Mouse (Mus musculus) frontal cortex, adult (tissue): ENCODE data around the gene Fam124a.
"Not testable (repeated sequence)": the region's sequence is repeated elsewhere in the genome, so short reads cannot be mapped to it uniquely, and the experiment has no call there.

Experiments
- ATAC-seq: cut with Nextera tagmentation; 2 replicates; pipeline ENCODE4 v1.9.2; 2017; ENCODE audit warnings: mild to moderate bottlenecking, moderate library complexity, mixed read lengths; ENCODE audit not compliant: low TSS enrichment

Gene Fam124a

DNA sequence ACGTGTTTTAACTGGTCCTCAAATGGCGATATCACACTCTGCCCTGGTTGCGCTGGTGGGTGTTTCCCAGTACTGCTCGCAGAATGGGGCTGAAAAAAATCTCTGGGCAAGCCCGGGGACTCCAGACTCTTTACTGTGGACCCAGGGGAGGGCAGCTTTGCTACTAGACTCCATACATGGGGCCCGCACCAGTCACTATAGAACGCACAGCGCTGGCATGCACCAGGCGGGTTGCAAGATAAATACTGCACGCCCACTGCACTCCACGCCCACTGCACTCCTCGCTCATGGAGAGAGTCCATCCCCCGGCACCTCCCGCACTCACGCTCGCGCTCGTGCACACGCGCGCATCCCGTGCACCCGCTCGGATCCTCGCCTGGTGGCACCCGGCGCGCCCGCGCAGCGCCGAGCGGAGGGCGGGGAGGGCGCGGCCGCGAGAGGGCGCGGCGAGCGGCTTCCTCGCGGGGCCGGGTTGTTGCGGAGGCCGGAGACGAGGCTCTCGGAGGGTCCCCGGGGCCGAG is at the start of gene Fam124a:
Gene Fam124a, plus strand, starts transcription at position 429 of the 521 bp plus-strand sequence.
- peak; percentile 91 for ATAC-seq

DNA sequence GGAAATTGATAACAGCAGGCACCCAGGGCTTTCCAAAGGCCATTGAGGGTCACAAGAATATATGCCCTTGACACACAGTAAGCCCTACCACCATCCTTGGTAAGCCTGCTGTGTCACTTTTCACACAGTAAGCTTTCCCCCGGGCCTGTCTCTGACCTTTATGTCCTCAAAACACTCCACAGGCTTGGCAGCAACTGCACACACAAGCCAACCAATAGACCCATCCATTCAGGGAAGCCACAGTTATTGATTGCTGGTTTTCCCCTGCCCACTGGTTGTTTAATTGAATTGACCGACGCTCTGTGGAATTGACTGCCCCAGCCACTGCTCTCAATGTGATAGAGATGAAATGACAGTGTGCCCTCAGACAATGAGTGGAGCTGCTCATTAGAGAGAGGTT is 49.3 kb upstream of the Fam124a start:
- ATAC-seq, result no peak

DNA sequence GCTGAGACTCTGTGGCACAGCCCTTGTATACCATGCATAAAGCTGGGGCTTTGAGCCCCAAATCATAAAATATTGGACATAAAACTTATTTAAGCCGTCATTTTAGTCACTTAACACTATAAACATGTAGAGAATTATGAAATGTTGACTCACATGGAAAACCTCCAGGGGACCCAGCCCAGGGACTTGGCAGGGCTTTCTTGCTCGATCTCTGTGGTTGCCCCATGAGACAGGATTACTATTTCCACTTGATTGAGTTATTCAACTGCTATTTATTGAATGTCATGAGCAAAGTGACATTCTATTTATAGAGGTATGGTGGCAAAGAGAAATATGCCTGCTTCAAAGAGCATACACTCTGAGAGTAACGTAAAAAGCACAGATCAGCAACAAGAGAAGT is 46.2 kb upstream of the Fam124a start:
- ATAC-seq, result no peak

DNA sequence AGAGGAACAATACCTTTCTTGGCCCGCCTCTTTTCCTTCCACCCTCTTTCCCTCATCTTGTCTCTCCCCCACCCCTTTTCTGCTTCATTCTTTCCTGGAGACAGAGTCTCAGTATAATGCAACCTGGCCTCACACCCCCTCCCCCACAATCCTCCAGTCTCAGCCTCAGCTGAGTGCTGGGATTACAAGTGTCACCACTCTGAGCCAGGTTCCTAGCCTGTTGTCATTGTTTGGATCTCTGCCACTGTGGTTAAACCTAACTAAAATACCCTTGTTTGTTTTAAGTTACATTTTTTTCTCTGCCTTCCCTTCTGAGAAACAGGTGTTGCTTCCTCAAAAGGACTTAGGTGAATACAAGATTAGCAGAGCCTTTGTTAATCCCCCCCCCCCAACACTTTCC is 42.7 kb upstream of the Fam124a start:
- ATAC-seq, result no peak

DNA sequence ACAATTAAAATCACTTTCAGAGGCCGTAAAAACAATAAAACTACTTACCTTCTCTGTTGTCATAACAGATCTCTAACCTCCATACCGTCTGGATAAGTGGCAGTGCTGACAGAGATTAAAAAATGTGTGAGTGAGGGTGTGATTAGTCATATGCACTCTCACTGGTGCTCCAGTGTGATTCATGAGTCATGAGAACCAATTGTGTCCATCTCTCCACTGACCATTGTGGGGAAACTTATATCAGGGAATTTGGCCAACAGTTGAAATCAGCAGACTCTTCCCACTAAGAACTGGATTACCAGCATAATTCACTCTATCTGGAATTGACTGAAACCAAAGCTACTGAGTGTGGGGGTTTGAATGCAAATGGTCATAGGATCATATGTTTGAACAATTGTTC is 24.6 kb upstream of the Fam124a start:
- ATAC-seq, result no peak

DNA sequence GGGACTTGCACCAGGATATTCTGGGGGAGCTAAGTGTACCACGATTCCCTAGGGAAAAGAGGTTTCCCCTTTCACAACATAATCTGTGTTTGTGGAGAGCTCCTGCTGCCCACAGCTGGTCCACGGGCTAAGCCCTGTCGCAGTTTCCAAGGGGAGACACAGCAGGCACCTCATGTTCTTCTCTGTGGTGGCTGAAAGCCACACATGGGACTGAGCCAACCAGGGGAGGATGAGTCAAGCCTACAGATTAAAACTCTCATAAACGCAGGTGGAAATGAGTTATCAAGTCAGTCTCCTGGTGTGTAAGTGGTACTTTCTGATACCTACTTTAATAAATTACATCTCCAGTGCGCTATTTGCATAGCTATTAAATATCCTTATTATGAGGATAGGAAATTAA is 19.4 kb upstream of the Fam124a start:
- ATAC-seq, result no peak

DNA sequence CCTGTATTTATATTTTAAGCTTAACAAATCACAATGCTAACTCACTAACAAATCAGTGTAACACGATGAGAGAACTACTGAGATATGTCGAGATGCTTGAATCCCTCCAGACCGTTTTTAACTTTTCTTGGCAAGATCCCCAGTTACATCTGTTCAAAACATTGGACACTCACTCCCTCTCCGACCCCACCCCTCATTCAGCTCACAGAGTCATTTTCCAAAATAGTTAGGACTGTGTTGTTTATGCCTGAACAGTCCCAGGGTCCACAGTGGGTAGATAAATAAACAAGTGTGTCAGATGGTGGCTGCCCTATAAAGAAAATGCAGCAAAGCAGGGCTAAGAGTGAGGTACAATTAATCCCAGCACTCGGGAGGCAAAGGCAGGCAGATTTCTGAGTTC is 18.5 kb upstream of the Fam124a start:
- ATAC-seq, result no peak

DNA sequence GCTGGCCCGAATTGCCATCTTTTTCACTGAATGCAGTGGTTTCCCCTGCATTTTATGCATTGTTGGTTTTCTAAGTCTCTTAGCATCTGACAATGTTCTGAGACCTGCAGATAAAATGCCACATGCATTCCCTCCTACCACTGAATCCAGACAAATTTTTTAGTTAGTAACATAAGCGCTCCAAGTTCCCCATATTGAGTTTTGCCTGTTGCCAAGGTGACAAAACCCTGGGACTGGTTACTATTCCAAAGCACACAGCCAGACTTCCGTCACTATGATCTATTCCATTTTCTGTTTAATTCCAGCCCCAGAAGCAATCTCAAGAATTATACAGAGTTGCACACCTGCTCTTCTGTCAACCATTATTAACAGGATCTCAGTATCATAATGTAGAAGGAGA is 15.7 kb upstream of the Fam124a start:
- peak; percentile 69 for ATAC-seq

DNA sequence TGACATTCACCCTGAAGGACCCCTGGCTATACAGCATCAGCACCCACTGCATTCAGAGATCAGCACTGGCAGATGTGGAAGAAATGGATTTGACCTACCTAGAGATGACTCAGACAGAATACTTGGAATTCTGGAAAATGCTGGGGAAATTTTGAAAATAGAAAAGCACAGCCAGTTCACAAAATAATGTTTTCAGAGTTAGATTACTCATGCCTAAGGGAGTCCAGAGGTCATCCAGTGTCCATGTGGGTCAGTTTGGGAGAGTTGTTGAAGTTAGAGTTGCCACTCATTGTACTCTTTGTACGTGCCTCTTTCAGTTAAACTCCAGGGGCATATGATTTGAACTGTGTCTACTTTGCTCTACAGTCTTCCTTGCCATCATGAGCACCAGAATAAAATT is 13.8 kb upstream of the Fam124a start:
- ATAC-seq, result no peak

DNA sequence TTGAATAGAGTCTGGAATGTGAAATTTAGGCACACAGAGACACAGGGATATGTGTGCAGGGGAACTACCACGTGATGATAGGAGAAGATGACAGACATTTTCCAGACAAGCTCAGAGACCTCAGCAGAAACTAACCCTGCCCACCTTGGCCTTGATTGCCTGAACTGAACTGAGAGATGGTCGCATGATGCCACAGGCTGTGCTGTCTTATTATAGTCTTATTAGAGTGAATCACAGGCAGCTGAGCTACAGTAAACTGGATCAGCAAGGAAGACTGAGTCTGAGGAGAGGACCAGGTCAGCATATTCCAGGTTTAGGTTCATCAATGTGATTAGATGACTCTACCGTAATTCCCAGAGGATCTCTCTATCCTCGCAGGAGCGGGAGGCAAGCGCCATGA is 9.2 kb upstream of the Fam124a start:
- ATAC-seq, result no peak

DNA sequence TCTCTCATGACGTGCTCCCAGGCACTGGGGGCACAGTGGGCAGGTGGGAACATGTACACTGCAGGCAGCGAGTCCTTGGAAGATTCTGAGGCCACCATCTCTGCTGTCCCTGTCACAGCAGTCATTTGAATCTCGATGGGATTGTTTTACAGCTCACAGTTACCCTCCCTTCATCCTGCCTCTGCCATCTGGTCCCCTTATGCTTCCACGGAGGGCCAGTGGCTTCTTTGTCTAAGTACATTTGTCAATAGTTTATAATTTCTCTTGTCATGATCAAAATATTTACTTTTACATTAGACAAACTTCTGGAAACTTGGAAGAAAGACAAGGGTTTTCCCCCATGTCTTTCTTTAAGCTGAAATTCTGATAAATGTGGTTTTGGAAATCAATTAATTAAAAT is 8.8 kb upstream of the Fam124a start:
- ATAC-seq, result no peak

DNA sequence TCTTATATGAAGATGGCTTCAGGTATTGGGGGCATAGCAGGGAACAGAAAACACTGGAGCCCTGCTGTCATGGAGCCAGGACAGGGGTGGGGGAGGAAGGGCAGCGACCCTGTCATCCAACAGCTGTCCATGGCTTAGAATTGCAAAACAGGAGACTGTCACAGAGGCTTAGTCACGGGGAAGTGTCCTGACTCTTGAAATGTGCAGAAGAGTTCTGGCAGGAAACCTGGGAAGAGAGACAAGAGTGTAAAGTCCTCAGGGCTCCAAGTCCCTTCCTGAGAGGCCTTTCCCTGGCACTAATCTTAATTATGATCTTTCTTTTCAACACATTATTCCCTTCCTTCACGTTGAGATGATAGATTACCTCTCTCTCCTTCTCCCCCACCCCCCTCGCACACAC is 5.4 kb upstream of the Fam124a start:
- no peak for ATAC-seq

DNA sequence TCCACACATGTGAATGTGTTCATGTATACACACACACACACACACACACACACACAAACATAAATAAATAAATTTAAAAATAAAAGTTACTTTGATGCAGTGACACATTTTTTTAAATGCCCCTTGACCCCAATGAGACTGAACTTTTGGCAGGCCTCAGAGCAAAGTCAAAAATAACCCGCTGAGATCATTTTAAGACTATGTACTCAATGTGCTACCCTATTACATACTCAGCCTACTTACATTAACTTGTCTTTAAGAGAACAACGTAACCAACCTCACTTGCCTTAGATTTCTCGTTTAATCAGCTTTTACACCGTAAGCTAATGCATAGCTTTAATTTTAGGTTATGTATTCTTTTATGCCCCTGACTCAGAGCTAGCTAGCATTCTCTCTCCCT is 2.8 kb upstream of the Fam124a start:
- ATAC-seq, result no peak

DNA sequence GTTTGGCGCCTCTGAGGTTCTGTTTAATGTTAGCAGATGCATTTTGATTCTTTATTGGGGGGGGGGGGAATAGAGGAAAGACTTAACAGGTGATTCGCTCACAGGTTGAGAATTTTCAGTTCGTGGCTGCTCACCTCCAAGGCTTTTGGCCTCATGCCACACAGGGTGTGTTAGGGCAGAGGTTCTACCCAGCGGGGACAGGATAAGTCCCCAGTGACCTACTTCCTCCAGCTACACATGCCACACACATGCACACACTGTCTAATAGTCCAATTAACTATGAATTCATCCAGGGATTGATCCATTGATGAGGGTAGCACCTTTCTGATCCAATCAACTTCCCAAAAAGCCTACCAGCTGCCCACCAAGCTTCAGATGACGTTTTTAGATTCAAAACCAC is 1.8 kb upstream of the Fam124a start:
- no peak for ATAC-seq

DNA sequence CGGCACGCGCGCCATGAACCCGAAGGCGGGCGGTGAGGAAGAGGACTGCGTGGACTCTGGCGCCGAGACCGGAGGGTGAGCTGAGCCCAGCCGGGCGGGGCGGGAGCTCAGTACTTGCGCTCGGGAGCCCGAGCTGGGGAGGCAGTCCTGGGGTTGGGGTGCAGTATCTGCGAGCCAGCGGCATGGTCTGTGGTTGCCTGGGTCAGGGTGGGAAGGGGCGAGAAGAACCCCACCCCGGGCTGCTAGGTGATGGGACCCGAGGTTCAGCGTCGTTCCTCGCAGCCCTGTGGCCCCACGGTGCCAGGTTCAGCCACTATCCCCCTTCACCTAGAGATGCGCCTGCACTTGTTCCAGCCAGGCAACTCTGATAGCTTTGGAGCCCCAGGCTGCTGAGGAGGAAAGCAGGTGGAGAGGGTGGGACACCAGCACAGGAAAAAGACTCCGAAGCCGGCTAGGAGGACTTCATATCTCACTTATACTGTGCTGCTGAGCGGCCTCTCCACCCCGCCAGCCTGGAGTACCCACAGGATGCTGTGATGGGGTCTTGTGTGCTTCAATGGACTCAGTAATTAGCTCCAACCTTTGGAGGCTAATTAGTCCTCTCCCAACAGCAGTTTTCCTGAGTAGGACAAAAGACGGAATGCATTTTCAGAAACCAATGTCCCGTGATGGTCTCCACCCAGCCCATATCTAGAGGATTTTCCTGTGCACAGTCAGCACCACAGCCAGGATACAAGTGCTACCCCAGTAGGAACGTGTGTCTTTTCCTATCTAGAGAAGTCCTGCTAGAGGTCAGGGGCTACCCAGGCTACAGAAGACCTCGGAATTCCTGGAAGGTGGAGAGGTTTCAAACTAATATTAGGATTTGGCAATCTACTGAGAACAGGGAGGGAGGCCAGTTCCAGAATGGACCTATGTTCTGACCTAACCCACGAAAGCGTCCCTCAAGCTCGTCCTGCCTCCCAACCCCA is 588 bp downstream of the Fam124a start:
- ATAC-seq, result peak; percentile 63

DNA sequence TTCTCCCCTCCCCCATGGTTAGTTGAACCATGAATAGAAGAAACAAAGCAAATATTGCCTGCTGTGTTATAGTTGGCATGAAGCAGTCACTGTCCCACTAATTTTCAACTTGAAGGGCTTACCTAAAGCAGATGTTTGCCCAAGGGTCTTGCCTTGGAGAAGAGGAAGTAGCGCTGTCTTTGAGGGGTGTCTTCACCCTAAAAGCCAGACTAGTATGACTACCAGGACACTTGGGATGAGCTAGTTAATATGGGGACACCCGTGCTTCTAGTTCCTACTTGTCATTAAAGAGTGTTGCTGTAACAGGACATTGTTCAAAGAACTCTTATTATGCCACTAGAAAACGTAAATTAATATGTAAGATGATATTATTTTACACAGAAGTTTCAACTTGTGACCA is 1.6 kb downstream of the Fam124a start:
- ATAC-seq, result no peak

DNA sequence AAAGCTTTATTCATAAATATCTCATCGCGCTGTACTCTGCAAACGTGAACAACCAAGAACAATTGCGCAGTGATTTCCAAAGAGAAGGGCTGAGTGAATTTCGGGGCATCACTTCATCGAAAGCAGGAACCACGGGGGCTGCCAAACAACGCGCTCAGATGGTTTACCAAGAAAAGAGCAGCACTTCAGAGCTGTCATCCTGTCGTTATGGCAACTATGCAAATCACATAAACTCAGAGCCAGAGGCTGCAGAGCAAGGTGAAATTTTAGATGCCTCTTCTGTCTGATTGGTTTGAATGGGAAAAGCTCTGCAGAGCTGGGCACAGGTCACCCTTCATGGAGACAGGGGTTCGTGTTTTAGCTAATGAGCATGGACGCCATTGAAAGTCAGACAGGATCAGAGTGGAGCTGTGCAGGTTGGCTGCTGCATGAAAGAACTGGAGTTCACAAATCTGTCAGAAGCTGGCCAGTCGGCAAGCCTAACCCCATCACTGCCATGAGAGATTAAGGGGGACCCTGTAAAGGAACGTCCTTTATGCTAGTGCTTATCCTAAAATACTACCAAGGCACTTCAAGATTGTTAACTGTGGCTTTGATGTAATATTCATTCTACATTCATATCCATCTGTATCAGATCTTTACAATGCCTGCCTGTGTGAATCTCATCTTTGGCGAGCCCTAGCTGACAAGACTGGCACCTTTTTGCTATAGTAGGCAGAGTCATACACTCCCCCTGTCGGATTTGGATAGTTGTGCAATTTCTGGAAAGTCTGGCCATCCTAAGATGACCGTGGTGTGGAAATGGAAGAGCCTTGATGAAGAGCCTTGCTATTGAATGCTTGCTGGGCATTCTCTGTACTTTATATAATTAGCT is 6.6 kb downstream of the Fam124a start:
- peak; percentile 81 for ATAC-seq

DNA sequence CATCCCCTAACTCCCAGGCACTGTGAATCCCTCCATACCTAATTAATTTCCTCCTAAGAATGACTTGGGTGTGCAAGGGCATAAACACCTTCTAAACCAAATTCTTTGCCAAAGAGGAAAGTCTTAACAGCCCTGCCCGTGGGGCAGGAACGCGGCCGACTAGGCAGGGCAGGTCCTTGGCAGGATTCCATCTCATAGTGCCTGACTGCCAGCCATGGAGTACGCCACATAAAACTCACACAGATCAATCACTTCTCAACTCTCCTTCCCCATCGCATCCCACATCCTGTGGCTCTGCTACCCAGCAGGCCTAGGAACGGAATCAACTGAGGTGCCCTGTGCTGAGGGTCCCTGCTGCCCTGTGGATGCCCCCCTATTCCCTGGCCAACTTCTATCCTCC is 8.1 kb downstream of the Fam124a start:
- no peak for ATAC-seq

DNA sequence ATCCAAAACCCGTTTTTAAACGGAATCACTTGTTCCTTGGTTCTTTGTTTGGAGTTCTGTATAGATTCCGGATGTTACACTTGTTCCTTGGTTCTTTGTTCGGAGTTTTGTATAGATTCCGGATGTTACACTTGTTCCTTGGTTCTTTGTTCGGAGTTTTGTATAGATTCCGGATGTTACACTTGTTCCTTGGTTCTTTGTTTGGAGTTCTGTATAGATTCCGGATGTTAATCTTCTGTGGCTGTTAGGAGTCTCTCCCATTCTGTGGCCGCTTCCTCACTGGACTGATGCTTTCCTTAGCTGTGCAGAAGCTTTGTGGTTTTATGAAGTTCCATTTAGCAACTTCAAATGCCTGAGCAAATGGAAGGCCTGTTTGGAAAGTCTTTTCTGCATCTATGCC is 11.3 kb downstream of the Fam124a start, which contains the start of gene Gm4131:
Gene Gm4131, minus strand, starts transcription at position 101 of the 400 bp plus-strand sequence.
- ATAC-seq, result not testable (repeated sequence)

DNA sequence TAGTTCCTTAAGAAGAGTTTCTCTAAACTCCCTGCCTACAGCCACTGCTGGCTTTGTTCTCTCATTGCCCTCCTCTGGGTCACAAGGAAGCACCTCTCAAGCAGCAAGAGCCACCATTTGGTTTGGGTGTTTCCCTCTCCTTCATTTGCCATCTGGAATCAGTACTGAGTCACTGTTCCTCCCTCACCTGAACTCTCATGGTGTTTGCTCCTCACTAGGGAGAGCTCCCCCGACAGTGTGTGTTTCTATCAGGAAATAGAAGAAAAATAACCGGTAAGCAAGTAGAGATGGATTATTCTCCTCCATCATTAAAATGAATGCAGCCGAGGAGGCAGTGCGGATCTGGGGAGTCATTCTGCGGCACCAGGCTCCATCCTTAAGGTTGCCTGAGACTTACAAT is 13.9 kb downstream of the Fam124a start:
- no peak for ATAC-seq

DNA sequence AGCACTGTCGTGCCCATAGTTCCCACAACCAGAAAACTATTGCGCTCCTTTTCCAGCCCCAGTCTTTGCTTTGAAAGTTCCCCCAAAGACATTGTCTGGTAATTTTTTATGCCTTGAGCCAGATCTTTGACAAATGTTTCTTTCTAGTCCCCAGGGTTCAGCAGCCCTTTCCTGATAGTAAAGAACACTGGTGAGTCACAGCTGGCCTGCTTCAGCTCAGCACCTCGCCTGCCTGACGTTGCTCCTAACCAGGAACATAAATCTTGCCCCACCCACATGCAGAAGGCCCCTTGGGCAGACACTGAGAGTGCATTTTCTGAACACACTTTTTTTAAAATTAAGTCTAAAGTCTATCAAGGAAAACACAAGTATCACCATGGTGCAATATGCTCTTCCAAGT is 14.8 kb downstream of the Fam124a start:
- no peak for ATAC-seq

DNA sequence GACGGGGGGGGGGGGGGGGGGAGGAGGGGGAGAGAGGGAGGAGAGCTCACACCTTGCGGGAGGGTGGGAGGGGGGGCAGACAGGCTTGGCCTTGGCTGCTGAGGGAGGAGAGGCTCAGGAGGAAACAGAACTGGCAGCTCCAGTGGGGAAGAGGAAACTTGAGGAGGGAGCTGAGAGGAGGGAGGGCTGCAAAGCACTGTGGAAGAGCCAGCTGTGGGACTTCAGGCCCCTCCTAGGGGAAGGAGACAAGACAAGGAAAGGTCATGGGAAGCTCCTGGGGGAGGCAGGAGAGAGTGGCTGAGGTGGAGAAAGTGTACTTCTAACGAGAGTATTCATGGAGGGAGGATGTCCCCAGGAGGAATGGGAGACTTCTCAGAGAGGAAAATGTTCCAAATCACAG is 17.9 kb downstream of the Fam124a start:
- ATAC-seq, result no peak

DNA sequence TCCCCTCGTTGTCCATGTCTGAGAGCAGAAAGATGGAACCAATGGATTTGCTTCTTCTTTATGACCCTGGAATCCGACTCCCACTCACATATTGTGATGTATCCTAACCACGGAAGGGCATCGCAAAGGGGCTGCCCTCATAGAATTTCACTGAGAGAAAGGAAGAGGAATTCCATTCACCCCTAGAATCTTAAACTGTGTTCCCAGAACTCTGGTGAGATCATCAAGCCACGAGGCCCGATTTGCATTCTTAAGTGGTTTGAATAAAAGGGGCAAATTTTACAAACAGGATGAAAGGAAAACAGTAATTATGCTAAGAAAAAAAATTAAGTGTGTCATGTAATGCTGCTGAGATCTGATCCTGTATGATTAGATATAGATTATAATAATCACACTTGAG is 19.4 kb downstream of the Fam124a start:
- ATAC-seq, result no peak
